Mouse (Mus musculus): ENCODE data around the gene Nop2. TPM values are rescaled to one million over a fixed set of nuclear protein-coding genes. Genes with fewer than 3 reads are reported as not detected.

Gene Nop2
- total RNA-seq (2017) = 26.8 and 26.9 TPM in 2 replicates

GRCm38 (mm10) chr6:125131302-125132156 is at the start of gene Nop2:
Nop2 (plus strand) TSS chr6:125131909.
- peak; percentile 92 for ATAC-seq (ENCODE audit: extremely low read depth, insufficient number of reproducible peaks, low FRiP score, poor library complexity, severe bottlenecking)

DNA sequence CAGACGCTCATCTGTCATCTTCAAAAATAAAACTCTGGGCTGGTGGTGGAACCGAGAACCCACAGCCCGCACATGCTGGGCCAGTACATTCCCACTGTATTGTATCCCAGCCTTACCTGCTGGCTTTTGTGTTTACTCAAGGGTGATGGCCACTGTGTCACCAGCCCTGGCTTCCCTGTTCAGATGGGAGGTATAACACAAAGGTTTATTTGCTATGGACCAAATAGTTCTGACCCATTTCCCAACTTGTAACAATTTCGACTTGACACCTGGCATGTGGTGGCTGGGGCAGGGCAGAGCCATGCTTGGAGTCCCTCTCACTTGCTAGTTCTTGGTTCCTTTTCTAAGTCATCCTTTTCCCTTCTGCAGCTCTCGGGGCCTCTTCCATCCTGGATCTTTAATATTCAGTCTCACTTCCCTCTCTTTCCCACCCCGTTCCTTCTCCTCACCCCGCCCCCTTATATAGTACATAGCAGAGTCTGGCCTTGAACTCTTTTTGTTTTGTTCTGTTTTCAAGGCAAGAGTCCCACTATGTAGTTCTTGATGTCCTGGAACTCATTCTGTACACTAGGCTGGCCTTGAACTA is 48.8 kb upstream of the Nop2 start:
- ATAC-seq (ENCODE audit: extremely low read depth, insufficient number of reproducible peaks, low FRiP score, poor library complexity, severe bottlenecking) = no peak

- ATAC-seq (ENCODE audit: extremely low read depth, insufficient number of reproducible peaks, low FRiP score, poor library complexity, severe bottlenecking) = peak; percentile 86
These were observed 47.3 kb upstream of the Nop2 start for GRCm38 (mm10) chr6:125084424-125084823.

DNA sequence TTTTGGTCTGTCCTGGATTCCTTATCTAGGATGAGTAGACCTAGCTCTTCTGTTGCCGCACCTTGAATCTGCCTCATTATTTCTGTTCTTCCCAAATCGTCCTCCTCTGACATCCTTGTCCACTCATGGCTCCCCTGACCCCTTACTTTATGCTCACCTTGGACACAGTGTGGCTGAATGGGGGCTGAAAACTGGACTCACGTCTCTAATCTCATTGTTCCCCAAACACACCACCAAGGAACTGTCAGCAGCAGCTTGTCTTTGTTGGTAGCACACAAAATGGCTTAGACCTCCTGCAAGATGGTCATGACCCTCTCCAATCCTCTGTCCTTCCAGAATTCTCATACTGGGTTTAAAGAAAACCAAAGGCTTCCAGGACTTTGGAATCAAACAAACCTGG is 43.8 kb upstream of the Nop2 start:
- no peak for ATAC-seq (ENCODE audit: extremely low read depth, insufficient number of reproducible peaks, low FRiP score, poor library complexity, severe bottlenecking)

DNA sequence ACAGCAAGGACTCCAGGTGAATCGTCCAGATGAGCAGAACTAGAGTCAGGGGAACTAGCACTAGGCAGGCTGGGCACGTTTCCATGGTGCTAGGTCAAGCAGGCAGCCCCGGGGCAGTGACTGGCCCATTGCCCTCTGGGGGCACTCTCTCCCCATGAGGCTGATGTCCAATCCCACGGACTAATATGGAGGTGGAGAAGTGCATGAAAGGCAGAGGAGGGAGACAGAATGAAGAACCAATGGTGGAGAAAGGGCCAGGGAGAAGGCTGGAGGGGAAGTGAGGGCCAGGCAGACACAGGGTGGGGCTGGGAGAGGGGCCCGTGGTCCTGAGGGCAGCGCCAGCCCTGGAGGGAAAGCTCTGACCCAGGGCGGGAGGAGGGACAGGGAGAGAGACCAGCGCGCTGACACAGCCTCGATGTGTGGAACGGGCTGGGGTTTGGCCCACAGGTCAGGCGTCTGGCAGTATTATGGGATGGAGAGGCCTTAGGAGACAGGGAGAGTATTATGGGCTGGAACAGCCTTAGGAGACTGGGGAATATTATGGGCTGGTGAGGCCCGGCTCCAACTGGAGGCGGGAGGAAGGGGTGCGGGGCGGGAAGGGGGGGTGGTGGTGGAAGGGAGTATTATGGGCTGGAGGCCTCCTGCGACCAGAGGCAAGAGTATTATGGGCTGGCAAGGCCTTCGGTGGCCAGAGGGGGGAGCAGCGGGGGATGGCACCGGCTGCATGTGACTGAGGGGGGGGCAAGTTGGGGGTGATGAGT is 43.0 kb upstream of the Nop2 start:
- no peak for ATAC-seq (ENCODE audit: extremely low read depth, insufficient number of reproducible peaks, low FRiP score, poor library complexity, severe bottlenecking)

- ATAC-seq (ENCODE audit: extremely low read depth, insufficient number of reproducible peaks, low FRiP score, poor library complexity, severe bottlenecking) = no peak
These were observed 42.0 kb upstream of the Nop2 start for GRCm38 (mm10) chr6:125089521-125090321.

GRCm38 (mm10) chr6:125090341-125091085 is 41.2 kb upstream of the Nop2 start:
- ATAC-seq (ENCODE audit: extremely low read depth, insufficient number of reproducible peaks, low FRiP score, poor library complexity, severe bottlenecking) = no peak

GRCm38 (mm10) chr6:125092372-125092771 is 39.3 kb upstream of the Nop2 start:
- ATAC-seq (ENCODE audit: extremely low read depth, insufficient number of reproducible peaks, low FRiP score, poor library complexity, severe bottlenecking) = no peak

GRCm38 (mm10) chr6:125094843-125095242 is 36.9 kb upstream of the Nop2 start:
- ATAC-seq (ENCODE audit: extremely low read depth, insufficient number of reproducible peaks, low FRiP score, poor library complexity, severe bottlenecking) = no peak

DNA sequence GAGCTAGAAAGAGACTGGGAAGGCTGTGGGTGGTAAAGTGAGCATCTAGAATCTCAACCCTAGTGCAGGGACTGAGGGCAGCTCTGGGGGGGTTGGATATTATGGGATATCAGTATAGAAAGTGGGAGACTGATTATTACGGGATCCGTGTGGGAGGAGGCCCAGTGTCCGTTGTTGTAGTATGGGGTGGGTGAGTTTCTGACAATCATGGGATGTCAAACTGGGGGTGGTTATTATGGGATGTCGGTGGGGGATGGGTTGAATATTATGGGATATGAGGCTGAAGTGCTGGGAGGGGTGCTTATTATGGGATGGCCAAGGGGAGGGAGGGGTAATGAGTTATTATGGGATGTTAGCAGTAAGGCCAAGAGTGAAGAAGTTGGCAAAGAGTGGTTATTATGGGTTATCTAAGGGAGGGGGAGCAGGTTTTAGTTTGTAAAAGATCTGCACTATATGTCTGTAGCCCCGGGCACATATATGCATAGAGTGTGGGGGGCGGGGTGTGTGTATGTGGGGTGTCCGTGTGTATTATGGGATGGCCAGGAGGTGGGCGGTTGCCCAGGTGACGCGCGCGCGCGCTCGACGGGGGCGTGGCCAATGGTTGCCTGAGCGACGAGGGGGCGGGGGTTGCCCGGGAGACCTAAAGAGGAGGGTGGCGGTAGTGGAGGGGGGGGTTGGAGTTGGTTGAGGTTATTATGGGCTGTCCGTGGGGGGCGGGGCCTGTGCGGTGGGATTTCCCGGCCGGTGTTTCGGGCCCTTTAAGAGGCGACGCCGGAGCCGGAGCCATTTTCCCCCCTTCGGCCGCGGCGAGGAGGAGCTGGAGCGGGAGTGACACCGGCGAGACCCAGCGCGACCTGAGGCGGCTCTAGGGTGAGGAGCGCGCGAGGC is 36.1 kb upstream of the Nop2 start, which contains the start of gene Chd4:
Chd4 (plus strand) TSS at position 591 of the 888 bp plus-strand sequence.
- peak; percentile 58 for ATAC-seq (ENCODE audit: extremely low read depth, insufficient number of reproducible peaks, low FRiP score, poor library complexity, severe bottlenecking)

- ATAC-seq (ENCODE audit: extremely low read depth, insufficient number of reproducible peaks, low FRiP score, poor library complexity, severe bottlenecking) = no peak
These were observed 35.5 kb upstream of the Nop2 start for GRCm38 (mm10) chr6:125096279-125096596.

GRCm38 (mm10) chr6:125096597-125097345 is 34.9 kb upstream of the Nop2 start:
- peak; percentile 29; the same call in 1 of the 2 replicates for ATAC-seq (ENCODE audit: extremely low read depth, insufficient number of reproducible peaks, low FRiP score, poor library complexity, severe bottlenecking)

DNA sequence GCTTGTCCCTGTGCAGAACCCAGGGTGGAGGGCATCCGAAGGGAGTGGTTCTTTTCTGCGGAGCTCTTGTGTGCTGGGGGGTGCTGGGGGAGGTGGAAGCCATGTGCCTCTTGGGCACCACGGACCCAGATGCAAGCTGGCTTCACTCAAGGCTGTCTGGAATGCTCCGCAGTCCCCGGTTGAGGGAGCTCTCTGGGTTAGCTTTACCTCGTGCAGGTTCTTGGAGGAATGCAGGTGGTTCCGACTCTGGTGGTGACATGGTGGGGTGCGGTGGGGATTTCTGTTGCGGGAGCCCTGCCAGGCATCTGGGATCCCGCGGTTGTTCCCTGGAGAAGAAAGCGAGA is 34.4 kb upstream of the Nop2 start:
- ATAC-seq (ENCODE audit: extremely low read depth, insufficient number of reproducible peaks, low FRiP score, poor library complexity, severe bottlenecking) = no peak

GRCm38 (mm10) chr6:125097951-125098350 is 33.8 kb upstream of the Nop2 start:
- no peak for ATAC-seq (ENCODE audit: extremely low read depth, insufficient number of reproducible peaks, low FRiP score, poor library complexity, severe bottlenecking)

DNA sequence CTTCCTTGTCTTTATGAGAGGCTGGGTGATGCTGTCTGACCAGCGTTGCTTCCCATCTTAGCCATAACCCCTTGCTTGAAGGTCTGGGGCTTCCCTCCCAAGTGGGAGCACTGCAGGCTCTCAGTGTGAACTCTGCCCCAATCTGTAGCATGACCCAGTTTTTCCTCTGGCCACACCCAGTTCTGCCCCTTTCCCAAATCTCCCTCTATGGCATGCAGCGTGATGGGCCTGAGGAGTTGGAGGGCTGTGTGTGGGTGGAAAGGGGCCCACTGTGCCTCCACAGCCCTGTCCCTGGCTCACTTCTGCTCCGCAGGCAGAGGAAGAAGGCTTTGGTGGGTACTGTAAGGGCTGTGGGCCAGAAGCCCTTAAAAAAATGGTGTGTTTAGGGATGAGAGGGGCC is 33.2 kb upstream of the Nop2 start:
- no peak for ATAC-seq (ENCODE audit: extremely low read depth, insufficient number of reproducible peaks, low FRiP score, poor library complexity, severe bottlenecking)

GRCm38 (mm10) chr6:125099421-125099971 is 32.2 kb upstream of the Nop2 start:
- ATAC-seq (ENCODE audit: extremely low read depth, insufficient number of reproducible peaks, low FRiP score, poor library complexity, severe bottlenecking) = peak; percentile 43

GRCm38 (mm10) chr6:125101444-125101843 is 30.3 kb upstream of the Nop2 start:
- no peak for ATAC-seq (ENCODE audit: extremely low read depth, insufficient number of reproducible peaks, low FRiP score, poor library complexity, severe bottlenecking)

Measured in neutrophil, adult 5-6 weeks (primary cell).